Comparison of ENCODE assay signal across 9 mouse cellular contexts in the genomic region with DNA sequence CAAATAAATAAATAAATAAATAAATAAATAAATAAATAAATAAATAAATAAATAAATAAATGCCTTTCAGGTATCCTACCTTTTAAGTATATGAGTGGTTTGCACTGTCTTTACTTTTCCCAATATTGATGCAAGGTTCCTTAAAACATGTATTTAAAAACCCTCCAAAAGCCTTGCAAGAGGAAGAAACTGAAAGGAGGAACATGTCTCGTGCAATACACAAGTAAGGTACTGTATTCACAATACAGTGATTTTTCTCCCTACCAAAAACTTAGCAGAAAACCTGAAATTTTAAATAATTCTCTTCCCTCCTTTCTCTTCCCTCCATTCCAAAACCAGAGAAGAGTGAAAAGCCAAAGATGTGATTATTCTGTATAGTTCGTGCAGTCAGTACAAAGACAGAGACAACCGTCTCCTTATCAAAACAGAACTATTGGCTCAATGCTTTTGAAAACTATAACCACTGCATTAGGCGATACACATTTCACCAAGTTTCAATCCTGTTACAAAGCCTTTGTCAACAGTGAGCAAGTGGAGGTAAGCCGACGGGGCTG. TPM values are rescaled to one million over a fixed set of nuclear protein-coding genes. Genes with fewer than 3 reads are reported as not detected.
A peak's percentile ranks its signal among the peaks of the same experiment; 100 is the strongest.
DNase-seq lines count a peak whose midpoint lies in the region; ATAC-seq and TF ChIP-seq lines count a peak whose summit lies in the region.
"Had no signal": no experiment of that assay in that cellular context is flagged by ENCODE, and none has a peak within 500 bp of the region (broad histone marks: within the 10 kb centered on the region; RNA-seq: fewer than 3 reads in every experiment).

No protein-coding gene starts in this region.

- peak overlapping the region; percentile 74 for H3K4me2 ChIP-seq in heart, embryonic 11.5 days
- peak overlapping the region; percentile 62 for H3K4me2 ChIP-seq in forebrain, embryonic 12.5 days
- peak overlapping the region; percentile 80 for H3K4me2 ChIP-seq in liver, postnatal 0 days (ENCODE audit: low read depth, low read length)

- no peak for DNase-seq in heart, postnatal 25 days (ENCODE audit: low spot score)
- DNase-seq in liver, postnatal 0 days = no peak
- DNase-seq in layer of hippocampus, postnatal 14 days (ENCODE audit: low spot score in 2 of 2) = no peak
- DNase-seq in gastrocnemius, adult 8-10 months (ENCODE audit: low spot score in 2 of 2) = no peak
- DNase-seq in right cerebral cortex, adult 18-20 months = no peak

- 7% methylated on average over 6 of the region's 6 CpGs for WGBS in heart, embryonic 11.5 days (ENCODE audit: insufficient replicate concordance)
- WGBS in forebrain, embryonic 12.5 days = 4% methylated on average over 6 of the region's 6 CpGs
- WGBS in liver, postnatal 0 days (ENCODE audit: insufficient replicate concordance) = 2% methylated on average over 6 of the region's 6 CpGs

- ATAC-seq in heart, embryonic 11.5 days (replicated peaks; ENCODE audit: insufficient number of reproducible peaks, low FRiP score, low TSS enrichment) = no peak
- ATAC-seq in CD4-positive, CD25-positive, alpha-beta regulatory T cell, adult 4 months = peak; percentile 2
- no peak for ATAC-seq in forebrain, embryonic 12.5 days (ENCODE audit: low FRiP score)
- ATAC-seq in liver, postnatal 0 days = no peak

- peak overlapping the region; percentile 82 for H3K27ac ChIP-seq in heart, embryonic 11.5 days (ENCODE audit: low read depth, low read length)
- peak overlapping the region; percentile 94 for H3K27ac ChIP-seq in forebrain, embryonic 12.5 days
- peak overlapping the region; percentile 78 for H3K27ac ChIP-seq in liver, postnatal 0 days (ENCODE audit: low read depth)

- no peaks in the 10 kb centered on the region for H3K27me3 ChIP-seq in heart, embryonic 11.5 days (ENCODE audit: control insufficient read depth, insufficient read depth, low read length)
- H3K27me3 ChIP-seq in forebrain, embryonic 12.5 days = no peaks in the 10 kb centered on the region
- no peaks in the 10 kb centered on the region for H3K27me3 ChIP-seq in liver, postnatal 0 days (ENCODE audit: insufficient read depth, low read length)
- H3K27me3 ChIP-seq: Patski had no signal

- intact Hi-C loops in heart, postnatal 25 days (cut with DNase I) = loop anchor here (5.0 kb wide), 1 partner anchor 111 kb away; no protein-coding TSS in a partner anchor

- H3K36me3 ChIP-seq in heart, embryonic 11.5 days (ENCODE audit: control insufficient read depth, insufficient read depth, low read length) = no peaks in the 10 kb centered on the region
- no peaks in the 10 kb centered on the region for H3K36me3 ChIP-seq in forebrain, embryonic 12.5 days (replicated peaks)
- no peaks in the 10 kb centered on the region for H3K36me3 ChIP-seq in liver, postnatal 0 days (replicated peaks; ENCODE audit: insufficient read depth, low read length)

- peak overlapping the region; percentile 83 for H3K9ac ChIP-seq in heart, embryonic 11.5 days (ENCODE audit: low read depth, low read length)
- H3K9ac ChIP-seq in forebrain, embryonic 12.5 days = peak overlapping the region; percentile 88
- H3K9ac ChIP-seq in liver, postnatal 0 days (replicated peaks) = peak overlapping the region; percentile 71

- H3K4me1 ChIP-seq in heart, embryonic 11.5 days (ENCODE audit: control insufficient read depth, insufficient read depth, low read length) = no peaks in the 10 kb centered on the region
- H3K4me1 ChIP-seq in forebrain, embryonic 12.5 days = peaks cover 3% of the 10 kb centered on the region; the same call in 1 of the 2 replicates
- peaks cover 5% of the 10 kb centered on the region; the same call in 1 of the 2 replicates for H3K4me1 ChIP-seq in liver, postnatal 0 days (ENCODE audit: insufficient read depth)

- TF ChIP-seq CTCF in liver, postnatal 0 days (IDR thresholded peaks at IDR 0.05; ENCODE audit: low read depth) = no peak

- H3K9me3 ChIP-seq in heart, embryonic 11.5 days (replicated peaks; ENCODE audit: control insufficient read depth, low read length) = no peaks in the 10 kb centered on the region
- H3K9me3 ChIP-seq in forebrain, embryonic 12.5 days = no peaks in the 10 kb centered on the region
- no peaks in the 10 kb centered on the region for H3K9me3 ChIP-seq in liver, postnatal 0 days (ENCODE audit: low read length)

- TF ChIP-seq EP300 in liver, postnatal 0 days (IDR thresholded peaks at IDR 0.05; ENCODE audit: low read depth) = no peak

- peak overlapping the region; percentile 95 for H3K4me3 ChIP-seq in heart, embryonic 11.5 days (ENCODE audit: low read depth, low read length)
- peak overlapping the region; percentile 93 for H3K4me3 ChIP-seq in forebrain, embryonic 12.5 days (replicated peaks)
- H3K4me3 ChIP-seq in liver, postnatal 0 days (ENCODE audit: low read depth, low read length) = peak overlapping the region; percentile 85

RNA-seq across cellular contexts. Expression of a gene that starts 1.0 kb away (rescaled TPM):
- polyA plus RNA-seq in heart, embryonic 11.5 days (2014; fragmentation: Nextera tagmentation; extraction: Ambion mirVana) = 5.9 and 10.1 TPM in 2 replicates
- 10 to 100 TPM; 29.3 to 32.1 TPM for total RNA-seq in heart, postnatal 25 days (2021)
- polyA plus RNA-seq in CD4-positive, CD25-positive, alpha-beta regulatory T cell, adult 4 months (2017; shearing (Covaris generic)) = 10 to 100 TPM; 18.0 to 20.9 TPM
- polyA plus RNA-seq in forebrain, embryonic 12.5 days (2016; fragmentation: Nextera tagmentation; extraction: Ambion mirVana) = 32.7 and 34.8 TPM in 2 replicates
- 2.2 and 2.3 TPM in 2 replicates for polyA plus RNA-seq in liver, postnatal 0 days (2015; fragmentation: Nextera tagmentation; extraction: Ambion mirVana)
- 10 to 100 TPM; 91.6 to 94.7 TPM for total RNA-seq in layer of hippocampus, postnatal 14 days (2021)
- 10 to 100 TPM; 54.1 to 93.4 (median 70.7) TPM for total RNA-seq in gastrocnemius, adult 8-10 months (2022)
